Mouse (Mus musculus) 416B (cell line): Measurements from ENCODE around the gene Cdh20.
"Not testable (repeated sequence)": the region's sequence is repeated elsewhere in the genome, so short reads cannot be mapped to it uniquely, and the experiment has no call there.

Source experiments
- DNase-seq: peaks from one replicate; pipeline ENCODE4 v3.0.0; 2011; ENCODE audit warnings: low read depth

Cdh20 gene

GRCm38 (mm10) chr1:104916507-104916906 lies 148.2 kb downstream of the Cdh20 start:
- no peak for DNase-seq

GRCm38 (mm10) chr1:104917307-104917836 lies 149.0 kb downstream of the Cdh20 start:
- no peak for DNase-seq

GRCm38 (mm10) chr1:104933051-104933450 lies 164.7 kb downstream of the Cdh20 start:
- DNase-seq, result no peak

GRCm38 (mm10) chr1:104936966-104937365 lies 168.6 kb downstream of the Cdh20 start:
- no peak for DNase-seq

- no peak for DNase-seq
These were observed 170.8 kb downstream of the Cdh20 start for GRCm38 (mm10) chr1:104939156-104939555.

GRCm38 (mm10) chr1:104944470-104945109 lies 176.3 kb downstream of the Cdh20 start:
- peak; percentile 23 for DNase-seq

GRCm38 (mm10) chr1:104945110-104945489 lies 176.8 kb downstream of the Cdh20 start:
- no peak for DNase-seq

GRCm38 (mm10) chr1:104949640-104950039 lies 181.3 kb downstream of the Cdh20 start:
- DNase-seq, result not testable (repeated sequence)

- no peak for DNase-seq
These were observed 188.7 kb downstream of the Cdh20 start for GRCm38 (mm10) chr1:104957046-104957445.

- DNase-seq, result no peak
These were observed 193.3 kb downstream of the Cdh20 start for GRCm38 (mm10) chr1:104961670-104962069.

- no peak for DNase-seq
These were observed 193.9 kb downstream of the Cdh20 start for GRCm38 (mm10) chr1:104962257-104962656.

- DNase-seq, result peak; percentile 13
These were observed 210.7 kb downstream of the Cdh20 start for GRCm38 (mm10) chr1:104979068-104979467.

GRCm38 (mm10) chr1:104980273-104980672 lies 211.9 kb downstream of the Cdh20 start:
- no peak for DNase-seq

- peak; percentile 76 for DNase-seq
These were observed 218.1 kb downstream of the Cdh20 start for GRCm38 (mm10) chr1:104986222-104986973.

GRCm38 (mm10) chr1:104987526-104987925 lies 219.2 kb downstream of the Cdh20 start:
- DNase-seq, result no peak

GRCm38 (mm10) chr1:104992441-104992840 lies 224.1 kb downstream of the Cdh20 start:
- DNase-seq, result no peak

- no peak for DNase-seq
These were observed 225.7 kb downstream of the Cdh20 start for GRCm38 (mm10) chr1:104993905-104994611.

GRCm38 (mm10) chr1:104994612-104994986 lies 226.3 kb downstream of the Cdh20 start:
- no peak for DNase-seq

GRCm38 (mm10) chr1:104997814-104998213 lies 229.5 kb downstream of the Cdh20 start:
- peak; percentile 89 for DNase-seq

- DNase-seq, result no peak
These were observed 233.8 kb downstream of the Cdh20 start for GRCm38 (mm10) chr1:105002179-105002578.

- DNase-seq, result no peak
These were observed 235.5 kb downstream of the Cdh20 start for GRCm38 (mm10) chr1:105003786-105004185.

GRCm38 (mm10) chr1:105012616-105013015 lies 244.3 kb downstream of the Cdh20 start:
- no peak for DNase-seq

GRCm38 (mm10) chr1:105013291-105013690 lies 245.0 kb downstream of the Cdh20 start:
- DNase-seq, result no peak
